Mouse (Mus musculus) thymus, postnatal 36 days (tissue): ENCODE data around the gene Prkcb.

Experiments used
- DNase-seq, 2 experiments: peaks; one replicate each; pipeline ENCODE4 v3.0.0; 2022; ENCODE audit warnings: mixed read lengths in 2 of 2

The Prkcb gene

GRCm38 (mm10) chr7:122327942-122328341 lies 39.4 kb downstream of the Prkcb start:
- no peak for DNase-seq

- no peak for DNase-seq
These were observed 39.9 kb downstream of the Prkcb start for GRCm38 (mm10) chr7:122328466-122328865.

GRCm38 (mm10) chr7:122329588-122329987 lies 41.0 kb downstream of the Prkcb start:
- DNase-seq = no peak

- DNase-seq = no peak
These were observed 45.1 kb downstream of the Prkcb start for GRCm38 (mm10) chr7:122333686-122334085.

- DNase-seq = no peak
These were observed 48.8 kb downstream of the Prkcb start for GRCm38 (mm10) chr7:122337302-122337701.

GRCm38 (mm10) chr7:122338055-122338454 lies 49.5 kb downstream of the Prkcb start:
- no peak for DNase-seq

- DNase-seq = no peak
These were observed 50.9 kb downstream of the Prkcb start for GRCm38 (mm10) chr7:122339476-122339875.

GRCm38 (mm10) chr7:122341813-122342212 lies 53.3 kb downstream of the Prkcb start:
- no peak for DNase-seq

- DNase-seq = no peak
These were observed 56.1 kb downstream of the Prkcb start for GRCm38 (mm10) chr7:122344656-122345055.

GRCm38 (mm10) chr7:122346251-122347242 lies 58.0 kb downstream of the Prkcb start:
- no peak for DNase-seq

- DNase-seq = no peak
These were observed 58.9 kb downstream of the Prkcb start for GRCm38 (mm10) chr7:122347433-122347832.

GRCm38 (mm10) chr7:122349961-122350360 lies 61.4 kb downstream of the Prkcb start:
- no peak for DNase-seq

- no peak for DNase-seq
These were observed 62.2 kb downstream of the Prkcb start for GRCm38 (mm10) chr7:122350741-122351140.

- DNase-seq = peak; percentile 71 to 79
These were observed 63.3 kb downstream of the Prkcb start for GRCm38 (mm10) chr7:122351816-122352215.

GRCm38 (mm10) chr7:122352566-122353277 lies 64.2 kb downstream of the Prkcb start:
- peak; percentile 80 to 88 for DNase-seq

- no peak for DNase-seq
These were observed 64.8 kb downstream of the Prkcb start for GRCm38 (mm10) chr7:122353329-122353728.

- no peak for DNase-seq
These were observed 68.4 kb downstream of the Prkcb start for GRCm38 (mm10) chr7:122356941-122357340.

GRCm38 (mm10) chr7:122357847-122358246 lies 69.3 kb downstream of the Prkcb start:
- DNase-seq = no peak

GRCm38 (mm10) chr7:122366635-122367034 lies 78.1 kb downstream of the Prkcb start:
- no peak for DNase-seq

- DNase-seq = no peak
These were observed 78.9 kb downstream of the Prkcb start for GRCm38 (mm10) chr7:122367303-122368007.

GRCm38 (mm10) chr7:122370488-122370887 lies 81.9 kb downstream of the Prkcb start:
- DNase-seq = no peak

GRCm38 (mm10) chr7:122371947-122372346 lies 83.4 kb downstream of the Prkcb start:
- no peak for DNase-seq

GRCm38 (mm10) chr7:122372349-122372748 lies 83.8 kb downstream of the Prkcb start:
- DNase-seq = no peak
